Mouse (Mus musculus) neural tube, embryonic 14.5 days (tissue): ENCODE data around the gene Tctn3. TPM values are rescaled to one million over a fixed set of nuclear protein-coding genes. Genes with fewer than 3 reads are reported as not detected.

Source experiments
- polyA plus RNA-seq: library from polyadenylated mRNA; unstranded; fragments of >200 nt; fragmentation: Nextera tagmentation; extraction: Ambion mirVana; gene quantifications from 2 replicates; pipeline ENCODE4 v1.2.1, GENCODE M21; 2014

The Tctn3 gene
- polyA plus RNA-seq, 1 experiment from 2014 or later: 16.1 TPM

Other genes with a start within 250 kb of the Tctn3 start
- gene Sorbs1, start 98.5 kb downstream of the Tctn3 start, polyA plus RNA-seq: 117 and 133 TPM in 2 replicates
- 42.3 and 52.4 TPM in 2 replicates for gene Aldh18a1, start 23.8 kb downstream of the Tctn3 start, polyA plus RNA-seq
- gene Entpd1, start 133 bp upstream of the Tctn3 start, polyA plus RNA-seq: 7.2 and 9.3 TPM in 2 replicates
- 0.05 and 0.30 TPM in 2 replicates for gene Cc2d2b, start 136.5 kb upstream of the Tctn3 start, polyA plus RNA-seq
- gene Ccnj, start 219.0 kb upstream of the Tctn3 start, polyA plus RNA-seq: 11.6 and 15.1 TPM in 2 replicates